Mouse (Mus musculus) hindbrain, embryonic 14.5 days (tissue): ENCODE results near the gene Col24a1. TPM values are rescaled to one million over a fixed set of nuclear protein-coding genes. Genes with fewer than 3 reads are reported as not detected.

Experiments used
- ATAC-seq: fragments of 200-750 bp; cut with Nextera tagmentation; 2 replicates; pipeline ENCODE4 v1.8.0; 2017; ENCODE audit warnings: moderate number of reproducible peaks, mild to moderate bottlenecking, moderate TSS enrichment, moderate library complexity; ENCODE audit not compliant: low FRiP score
- DNase-seq: peaks from one replicate; pipeline ENCODE4 v3.0.0-alpha.2; 2015; ENCODE audit warnings: low spot score
- H3K27ac ChIP-seq: fragments of 300-500 bp; sonication (generic); 2 replicates; pipeline ENCODE4 v1.5.1; 2014; ENCODE audit warnings: mild to moderate bottlenecking, moderate library complexity
- H3K27me3 ChIP-seq: fragments of 300-500 bp; sonication (generic); 2 replicates; pipeline ENCODE4 v1.6.1; 2014; ENCODE audit warnings: mild to moderate bottlenecking, low read length, mixed read lengths; ENCODE audit not compliant: control insufficient read depth, insufficient read depth
- H3K36me3 ChIP-seq: fragments of 300-500 bp; sonication (generic); replicated peaks from 2 replicates; pipeline ENCODE4 v1.6.1; 2014; ENCODE audit not compliant: control insufficient read depth, insufficient read depth
- H3K4me1 ChIP-seq: fragments of 300-500 bp; sonication (generic); replicated peaks from 2 replicates; pipeline ENCODE4 v1.6.1; 2014; ENCODE audit warnings: antibody characterized with exemption, low read length, mixed read lengths; ENCODE audit not compliant: control insufficient read depth, insufficient read depth
- H3K4me2 ChIP-seq: fragments of 300-500 bp; sonication (generic); replicated peaks from 2 replicates; pipeline ENCODE4 v1.6.1; 2014; ENCODE audit warnings: mild to moderate bottlenecking, moderate library complexity
- H3K4me3 ChIP-seq: fragments of 300-500 bp; sonication (generic); replicated peaks from 2 replicates; pipeline ENCODE4 v1.5.1; 2014; ENCODE audit warnings: mild to moderate bottlenecking, low read length
- H3K9ac ChIP-seq: fragments of 300-500 bp; sonication (generic); 2 replicates; pipeline ENCODE4 v1.6.1; 2014
- H3K9me3 ChIP-seq: fragments of 300-500 bp; sonication (generic); 2 replicates; pipeline ENCODE4 v1.6.1; 2016; ENCODE audit warnings: low read length; ENCODE audit not compliant: control insufficient read depth
- WGBS: fragments of 180-500 bp; shearing (Covaris S2); extraction: QIAGEN DNeasy Blood & Tissue Kit; methylation state at CpG from one replicate; pipeline ENCODE4 v1.1.7; 2014; 5-methylcytosine and 5-hydroxymethylcytosine counted together
- polyA plus RNA-seq: library from polyadenylated mRNA; unstranded; fragments of >200 nt; fragmentation: Nextera tagmentation; extraction: Ambion mirVana; gene quantifications from 2 replicates; pipeline ENCODE4 v1.2.1, GENCODE M21; 2014

The Col24a1 gene
- polyA plus RNA-seq, 1 experiment from 2014 or later = 1.1 TPM

DNA sequence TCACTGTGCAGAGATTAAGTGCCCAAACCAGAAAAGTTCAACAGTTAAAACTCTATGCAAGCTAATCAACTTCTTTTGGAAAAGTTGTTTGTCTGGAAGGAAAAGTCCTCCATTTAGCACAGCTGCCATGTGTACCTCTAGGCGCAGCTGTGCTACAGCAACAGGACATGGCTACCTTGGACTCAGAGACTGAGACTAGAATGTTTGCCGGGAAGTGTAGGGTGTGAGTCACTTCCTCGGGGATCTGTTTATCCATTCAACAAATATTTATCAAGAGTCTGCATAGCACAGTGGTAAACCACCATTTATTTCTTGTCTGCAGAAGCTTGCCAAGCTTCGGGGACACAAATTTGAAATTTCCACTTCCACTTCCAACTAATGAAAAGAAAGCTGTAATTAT lies 178.8 kb downstream of the Col24a1 start:
- H3K9me3 ChIP-seq = no peaks in the 10 kb centered on the region
- no peaks in the 10 kb centered on the region for H3K36me3 ChIP-seq
- no peak overlapping the region for H3K4me2 ChIP-seq
- H3K27me3 ChIP-seq = no peaks in the 10 kb centered on the region
- ATAC-seq = no peak
- DNase-seq = no peak
- no peaks in the 10 kb centered on the region; the same call in 1 of the 2 replicates for H3K4me1 ChIP-seq
- no peak overlapping the region for H3K4me3 ChIP-seq
- H3K27ac ChIP-seq = no peak overlapping the region
- H3K9ac ChIP-seq = no peak overlapping the region
- WGBS = 82% methylated on average over 4 of the region's 4 CpGs

DNA sequence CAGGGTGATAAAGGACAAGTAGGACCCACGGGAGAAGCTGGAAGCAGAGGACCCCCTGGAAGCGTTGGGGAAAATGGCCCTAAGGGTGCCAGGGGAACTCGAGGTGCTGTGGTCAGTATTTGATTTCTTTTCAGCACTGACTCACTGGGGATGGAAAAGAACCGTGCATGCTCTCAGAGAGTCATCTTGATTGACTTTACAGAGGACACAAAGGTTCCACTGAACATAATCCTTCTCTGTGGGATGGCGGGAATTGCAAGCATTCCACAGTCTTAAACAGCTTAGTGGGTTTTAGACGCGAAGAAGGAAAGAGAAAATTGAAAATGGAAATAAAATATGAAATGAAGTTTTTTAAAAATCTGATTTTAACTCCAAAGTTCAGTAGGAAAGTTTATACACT lies 181.9 kb downstream of the Col24a1 start:
- H3K4me1 ChIP-seq = no peaks in the 10 kb centered on the region; the same call in 1 of the 2 replicates
- no peak for ATAC-seq
- H3K9me3 ChIP-seq = no peaks in the 10 kb centered on the region
- H3K27ac ChIP-seq = no peak overlapping the region
- no peaks in the 10 kb centered on the region for H3K27me3 ChIP-seq
- no peak overlapping the region for H3K4me3 ChIP-seq
- H3K9ac ChIP-seq = no peak overlapping the region
- no peaks in the 10 kb centered on the region for H3K36me3 ChIP-seq
- H3K4me2 ChIP-seq = no peak overlapping the region
- no peak for DNase-seq
- 71% methylated on average over 7 of the region's 7 CpGs for WGBS

DNA sequence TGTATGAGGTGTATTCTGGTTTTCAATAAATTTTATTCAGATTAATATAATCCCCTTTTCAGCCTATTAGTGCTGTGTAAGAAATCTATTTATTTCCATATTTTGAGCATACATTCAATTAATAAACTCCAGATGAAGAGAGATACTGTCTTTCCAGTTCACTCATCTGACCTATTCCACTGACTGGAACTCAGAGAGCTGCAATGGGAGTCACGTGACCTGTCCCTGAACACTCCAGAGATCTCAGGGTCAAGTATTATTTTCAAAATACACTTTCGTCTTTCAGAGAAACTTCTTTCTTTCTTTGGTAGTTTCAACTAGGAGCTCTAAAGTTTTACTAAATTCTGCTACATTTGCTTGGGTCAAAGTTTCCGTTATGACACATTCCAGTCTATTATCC lies 184.4 kb downstream of the Col24a1 start:
- 82% methylated on average over 3 of the region's 3 CpGs for whole genome bisulfite sequencing

DNA sequence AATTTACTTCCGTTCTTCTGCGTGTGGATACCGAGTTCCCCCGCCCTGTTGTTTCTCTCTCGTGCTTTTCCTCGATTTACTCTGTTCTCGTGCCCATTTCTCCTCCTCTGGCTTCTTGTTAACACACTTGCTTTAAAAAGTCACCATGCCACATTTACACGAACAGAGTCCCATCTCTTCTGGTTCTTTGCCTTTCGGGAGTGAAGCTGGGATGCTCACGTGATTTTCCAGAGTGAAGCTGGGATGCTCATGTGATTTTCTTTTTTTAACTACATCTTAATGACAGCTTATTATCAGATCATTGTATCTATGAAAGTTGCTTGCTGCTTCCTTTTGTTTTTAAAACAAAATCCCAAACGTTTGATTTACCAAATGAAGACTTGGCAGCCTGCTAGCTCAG lies 184.8 kb downstream of the Col24a1 start:
- 84% methylated on average over 11 of the region's 11 CpGs for WGBS
- Histone ChIP-seq H3K36me3 (no peaks in the 10 kb centered on the region), H3K9ac (no peak overlapping the region), H3K4me1 (no peaks in the 10 kb centered on the region), H3K27me3 (no peaks in the 10 kb centered on the region), H3K4me3 (no peak overlapping the region), H3K9me3 (no peaks in the 10 kb centered on the region), H3K4me2 (no peak overlapping the region), H3K27ac (no peak overlapping the region)
- no peak for DNase-seq
- ATAC-seq = no peak

More for the DNA sequence above, 184.4 kb downstream of the Col24a1 start:
- Histone ChIP-seq H3K9ac (no peak overlapping the region), H3K27ac (no peak overlapping the region), H3K4me2 (no peak overlapping the region), H3K27me3 (no peaks in the 10 kb centered on the region), H3K9me3 (no peaks in the 10 kb centered on the region), H3K4me1 (no peaks in the 10 kb centered on the region), H3K36me3 (no peaks in the 10 kb centered on the region), H3K4me3 (no peak overlapping the region)
- no peak for DNase-seq
- no peak for ATAC-seq

DNA sequence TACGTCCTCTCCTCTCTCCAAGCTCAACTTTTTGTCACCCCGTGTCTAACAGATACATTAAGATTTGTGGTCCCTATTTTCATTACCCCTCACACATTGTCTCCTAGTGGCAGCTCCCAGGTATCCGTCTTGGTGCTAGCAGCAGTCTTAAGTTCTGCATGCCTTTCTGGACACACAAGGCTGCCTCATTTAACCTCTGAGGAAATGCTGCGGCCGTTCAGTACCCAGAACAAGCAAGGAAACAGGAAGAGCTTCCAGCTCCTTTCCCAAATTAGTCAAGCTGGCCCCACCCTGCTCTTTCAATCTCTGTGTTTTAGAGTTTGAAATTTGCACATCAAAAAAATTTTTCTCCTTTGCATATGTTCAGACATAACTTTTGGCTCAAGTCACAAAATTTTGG lies 186.2 kb downstream of the Col24a1 start:
- no peaks in the 10 kb centered on the region for H3K4me1 ChIP-seq
- H3K4me2 ChIP-seq = no peak overlapping the region
- ATAC-seq (no peak), DNase-seq (no peak)
- no peaks in the 10 kb centered on the region for H3K27me3 ChIP-seq
- H3K9me3 ChIP-seq = no peaks in the 10 kb centered on the region
- WGBS = 62% methylated on average over 5 of the region's 5 CpGs
- no peaks in the 10 kb centered on the region for H3K36me3 ChIP-seq
- no peak overlapping the region for H3K9ac ChIP-seq
- no peak overlapping the region for H3K27ac ChIP-seq
- no peak overlapping the region for H3K4me3 ChIP-seq

DNA sequence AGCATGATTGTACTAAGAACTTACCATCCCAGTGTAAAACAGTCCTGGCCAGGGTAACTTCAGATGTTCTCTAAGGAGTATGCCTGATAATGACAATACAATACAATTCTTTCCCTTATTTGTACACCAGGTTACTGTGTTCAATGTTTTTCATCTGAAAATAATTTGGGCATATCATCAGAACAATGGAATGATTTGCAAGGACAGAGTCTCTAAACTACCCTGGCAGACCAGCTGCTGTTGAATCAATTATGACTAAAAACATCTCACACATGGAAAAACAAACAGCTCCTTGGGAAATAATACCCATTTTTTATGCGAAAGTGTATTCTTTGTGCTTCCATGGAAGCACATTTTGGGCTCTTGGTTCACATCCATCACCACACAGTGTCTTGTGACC lies 198.0 kb downstream of the Col24a1 start:
- Histone ChIP-seq H3K4me1 (no peaks in the 10 kb centered on the region), H3K27me3 (no peaks in the 10 kb centered on the region), H3K9me3 (no peaks in the 10 kb centered on the region), H3K9ac (no peak overlapping the region), H3K27ac (no peak overlapping the region), H3K4me2 (no peak overlapping the region), H3K36me3 (no peaks in the 10 kb centered on the region), H3K4me3 (no peak overlapping the region)
- WGBS = 90% methylated on average over 1 of the region's 1 CpGs
- ATAC-seq (no peak), DNase-seq (no peak)

DNA sequence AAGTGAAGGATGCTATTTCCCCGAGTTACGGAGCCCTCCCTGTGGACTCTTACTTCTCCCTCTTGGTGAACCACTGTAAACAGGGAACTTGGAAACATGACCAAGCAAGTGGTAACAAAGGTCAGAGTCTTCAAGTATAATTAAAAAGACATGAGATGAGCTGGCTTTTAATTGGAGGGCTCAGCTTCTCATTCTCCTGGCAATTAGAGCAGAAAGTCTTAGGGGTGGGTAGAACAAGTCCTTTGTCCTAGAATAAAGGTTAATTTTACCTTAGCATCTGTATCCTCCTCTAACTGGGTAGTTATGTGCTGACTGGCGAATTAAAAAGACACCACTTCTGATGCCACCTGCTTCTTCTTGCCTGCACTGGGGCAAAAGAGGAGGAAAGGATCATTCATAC lies 199.1 kb downstream of the Col24a1 start:
- H3K4me2 ChIP-seq = no peak overlapping the region
- no peak overlapping the region for H3K4me3 ChIP-seq
- no peaks in the 10 kb centered on the region for H3K27me3 ChIP-seq
- no peaks in the 10 kb centered on the region for H3K4me1 ChIP-seq
- no peaks in the 10 kb centered on the region for H3K9me3 ChIP-seq
- H3K27ac ChIP-seq = no peak overlapping the region
- DNase-seq (no peak), ATAC-seq (no peak)
- H3K36me3 ChIP-seq = no peaks in the 10 kb centered on the region
- WGBS = 67% methylated on average over 3 of the region's 3 CpGs
- no peak overlapping the region for H3K9ac ChIP-seq

DNA sequence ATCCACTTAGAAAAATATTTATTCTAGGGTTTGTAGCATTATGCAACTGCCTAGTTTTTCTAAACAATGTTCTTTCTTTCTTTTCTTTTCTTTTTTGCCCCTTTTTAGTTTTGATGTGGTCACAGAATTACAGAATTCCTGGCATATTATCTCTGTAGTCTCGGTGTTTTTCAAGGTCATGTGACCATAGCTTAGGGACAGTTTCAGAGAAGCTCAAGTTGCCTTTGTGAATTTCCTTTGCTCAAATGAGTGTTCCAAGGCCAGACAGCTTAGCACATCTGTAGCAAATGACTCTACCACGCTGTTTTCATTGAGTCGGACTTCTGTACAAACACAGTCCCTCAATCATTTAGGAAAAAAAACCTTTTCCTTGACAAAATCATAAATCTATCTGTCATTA lies 205.9 kb downstream of the Col24a1 start:
- no peaks in the 10 kb centered on the region for H3K27me3 ChIP-seq
- 74% methylated on average over 3 of the region's 3 CpGs for WGBS
- ATAC-seq (no peak), DNase-seq (no peak)
- no peak overlapping the region for H3K4me3 ChIP-seq
- no peaks in the 10 kb centered on the region for H3K9me3 ChIP-seq
- no peaks in the 10 kb centered on the region for H3K36me3 ChIP-seq
- H3K4me1 ChIP-seq = no peaks in the 10 kb centered on the region
- no peak overlapping the region for H3K9ac ChIP-seq
- no peak overlapping the region for H3K27ac ChIP-seq
- H3K4me2 ChIP-seq = no peak overlapping the region

DNA sequence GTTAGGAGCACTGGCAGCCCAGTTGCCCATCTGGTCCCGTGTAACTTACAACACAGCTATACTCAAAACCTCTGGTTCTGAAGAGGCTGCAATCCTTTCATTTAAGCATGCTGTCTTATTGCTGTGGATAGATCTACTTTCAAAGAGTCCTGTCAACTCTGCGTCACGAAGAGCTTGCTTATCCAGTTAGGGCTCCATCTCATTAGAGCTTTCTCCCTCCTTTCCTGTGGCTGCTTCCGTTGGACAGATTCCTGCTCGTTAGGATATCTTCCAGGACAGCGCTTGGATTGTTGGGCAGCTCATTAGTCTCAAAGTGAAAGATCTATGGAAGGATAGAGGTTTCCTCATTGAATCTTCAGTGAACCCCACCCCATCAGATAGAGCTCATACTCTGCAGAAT lies 206.6 kb downstream of the Col24a1 start:
- no peak for DNase-seq
- Histone ChIP-seq H3K27me3 (no peaks in the 10 kb centered on the region), H3K36me3 (no peaks in the 10 kb centered on the region), H3K9me3 (no peaks in the 10 kb centered on the region), H3K9ac (no peak overlapping the region), H3K27ac (no peak overlapping the region), H3K4me2 (no peak overlapping the region), H3K4me1 (no peaks in the 10 kb centered on the region), H3K4me3 (no peak overlapping the region)
- no peak for ATAC-seq
- 93% methylated on average over 6 of the region's 6 CpGs for WGBS

DNA sequence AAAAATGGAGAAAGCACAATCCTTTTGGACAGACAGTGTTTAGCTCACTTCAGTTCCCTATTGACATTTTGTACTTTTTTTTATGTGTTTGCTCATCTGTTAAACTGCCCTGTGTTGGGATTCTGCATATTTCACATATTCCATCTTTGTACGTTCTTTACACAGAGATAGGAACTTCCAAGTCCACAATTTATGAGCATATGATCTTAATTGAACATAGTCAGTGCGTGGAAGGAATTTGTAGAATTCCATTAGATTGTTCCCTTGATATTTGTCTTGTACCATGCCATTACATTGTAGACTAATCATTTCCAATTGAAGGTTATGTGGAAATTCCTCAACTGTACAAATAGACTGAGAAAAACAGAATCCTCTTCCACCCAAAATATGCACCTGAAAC lies 212.6 kb downstream of the Col24a1 start:
- WGBS = 84% methylated on average over 2 of the region's 2 CpGs
- ATAC-seq (no peak), DNase-seq (no peak)
- Histone ChIP-seq H3K4me3 (no peak overlapping the region), H3K36me3 (no peaks in the 10 kb centered on the region), H3K27me3 (no peaks in the 10 kb centered on the region), H3K9me3 (no peaks in the 10 kb centered on the region), H3K4me2 (no peak overlapping the region), H3K9ac (no peak overlapping the region), H3K27ac (no peak overlapping the region), H3K4me1 (no peaks in the 10 kb centered on the region)
